Mouse (Mus musculus) E14TG2a.4 (cell line): ENCODE results near the gene Cacng5.
A peak's percentile ranks its signal among the peaks of the same experiment; 100 is the strongest.

Experiments
- H3K27me3 ChIP-seq: 2 replicates; pipeline ENCODE4 v1.6.1; 2014; ENCODE audit warnings: low read length, control low read depth; ENCODE audit not compliant: insufficient read depth
- H3K36me3 ChIP-seq: 2 replicates; pipeline ENCODE4 v1.6.1; 2014; ENCODE audit warnings: low read length, control low read depth; ENCODE audit not compliant: insufficient read depth
- H3K4me1 ChIP-seq: replicated peaks from 2 replicates; pipeline ENCODE4 v1.6.1; 2014; ENCODE audit warnings: low read depth, low read length, control low read depth
- H3K4me3 ChIP-seq: replicated peaks from 2 replicates; pipeline ENCODE4 v1.5.1; 2014; ENCODE audit warnings: mild to moderate bottlenecking, low read length
- H3K9me3 ChIP-seq: 2 replicates; pipeline ENCODE4 v1.6.1; 2014; ENCODE audit warnings: low read length, control low read depth
- CTCF ChIP-seq: conservative IDR thresholded peaks from 2 replicates; pipeline ENCODE4 v1.5.1; 2014; ENCODE audit warnings: low read length
- NANOG ChIP-seq: IDR thresholded peaks from 2 replicates; pipeline ENCODE4 v1.6.1; 2014; ENCODE audit warnings: borderline replicate concordance, low read length, mixed read lengths
- POU5F1 ChIP-seq: IDR thresholded peaks from 2 replicates; pipeline ENCODE4 v1.6.1; 2014; ENCODE audit warnings: low read length, borderline replicate concordance

Gene Cacng5

DNA sequence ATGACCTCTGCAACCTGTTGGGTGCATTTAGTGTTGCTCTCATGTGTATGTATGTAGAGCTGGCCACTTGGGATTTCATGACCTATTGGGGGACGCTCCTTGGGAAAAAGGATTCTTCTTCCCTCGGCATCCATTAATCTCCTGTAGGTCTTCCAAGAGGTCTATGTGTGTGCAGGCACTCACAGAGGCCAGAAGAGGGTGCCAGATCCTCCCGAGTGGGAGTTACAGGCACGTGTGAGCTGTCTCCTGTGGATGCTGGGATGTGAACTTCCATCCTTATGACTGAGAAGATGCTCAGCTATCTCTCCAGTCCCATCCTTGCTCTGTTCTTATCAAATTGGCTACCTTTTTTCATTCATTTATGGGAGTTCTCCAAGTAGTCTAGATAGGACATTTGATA lies 14.4 kb downstream of the Cacng5 start:
- no peaks in the 10 kb centered on the region for H3K4me1 ChIP-seq
- TF ChIP-seq NANOG (no peak), CTCF (peak; percentile 70)
- peaks cover 24% of the 10 kb centered on the region for H3K27me3 ChIP-seq
- no peaks in the 10 kb centered on the region for H3K9me3 ChIP-seq
- no peaks in the 10 kb centered on the region for H3K36me3 ChIP-seq
- no peak overlapping the region for H3K4me3 ChIP-seq

DNA sequence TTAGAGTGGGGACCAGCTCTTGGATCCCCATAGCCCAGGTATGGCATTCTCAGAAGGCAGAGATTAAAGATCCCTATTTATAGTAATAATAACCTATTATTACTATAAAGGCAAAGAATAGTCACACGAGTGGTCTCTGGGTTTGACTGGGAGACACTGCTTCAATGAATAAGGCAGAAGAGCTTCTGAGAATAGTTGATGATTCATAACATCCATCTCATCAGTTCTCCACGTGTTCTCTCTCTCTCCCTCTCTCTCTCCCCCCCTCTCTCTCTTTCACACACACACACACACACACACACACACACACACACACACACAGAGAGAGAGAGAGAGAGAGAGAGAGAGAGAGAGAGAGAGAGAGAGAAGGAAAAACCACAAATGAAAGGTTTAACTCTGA lies 16.2 kb downstream of the Cacng5 start:
- no peaks in the 10 kb centered on the region for H3K36me3 ChIP-seq
- TF ChIP-seq CTCF (no peak), POU5F1 (no peak), NANOG (no peak)
- H3K27me3 ChIP-seq, result peaks cover 30% of the 10 kb centered on the region
- no peak overlapping the region for H3K4me3 ChIP-seq
- H3K4me1 ChIP-seq, result no peaks in the 10 kb centered on the region
- no peaks in the 10 kb centered on the region for H3K9me3 ChIP-seq

DNA sequence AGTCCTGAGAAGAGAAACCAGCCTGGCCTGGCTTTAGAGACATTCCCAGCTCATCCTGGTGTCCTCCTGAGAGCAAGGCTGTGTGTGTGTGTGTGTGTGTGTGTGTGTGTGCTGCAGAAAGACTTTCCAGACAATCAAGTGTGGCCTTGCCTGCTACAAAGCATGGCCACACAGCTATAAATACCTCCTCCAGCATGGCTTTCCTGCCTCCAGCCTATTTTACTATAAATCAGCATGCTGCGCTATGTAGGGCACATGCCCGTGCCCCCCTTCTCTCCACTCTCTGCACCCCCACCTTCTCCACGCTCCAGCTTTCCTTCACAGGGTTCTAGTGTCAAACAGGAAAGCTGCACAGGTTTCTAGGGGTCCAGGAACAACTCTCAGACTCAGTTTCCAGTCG lies 19.2 kb downstream of the Cacng5 start:
- TF ChIP-seq POU5F1, result no peak

DNA sequence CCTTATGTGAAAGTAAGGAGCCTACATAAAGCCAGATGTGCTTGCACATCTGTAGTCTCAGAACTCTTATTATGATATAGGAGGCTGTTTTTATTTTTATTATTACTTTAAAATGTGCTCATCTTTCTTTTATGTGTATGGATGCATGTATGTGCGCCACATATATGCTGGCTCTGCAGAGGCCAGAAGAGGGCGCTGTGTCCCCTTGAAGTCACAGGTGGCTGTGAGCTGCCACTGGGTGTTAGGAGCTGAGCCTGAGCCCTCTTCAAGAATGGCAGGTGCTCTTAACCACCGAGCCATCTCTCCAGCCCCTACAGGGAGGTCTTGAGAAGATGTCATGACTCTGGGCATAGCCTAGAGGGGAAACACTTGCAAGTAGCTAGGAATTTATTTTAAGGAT lies 23.5 kb downstream of the Cacng5 start:
- TF ChIP-seq NANOG (no peak), CTCF (peak; percentile 64)
- Histone ChIP-seq H3K9me3 (no peaks in the 10 kb centered on the region), H3K4me3 (no peak overlapping the region), H3K36me3 (no peaks in the 10 kb centered on the region), H3K4me1 (peaks cover 11% of the 10 kb centered on the region; the same call in 1 of the 2 replicates), H3K27me3 (peaks cover 18% of the 10 kb centered on the region)

More for the DNA sequence above, 19.2 kb downstream of the Cacng5 start:
- no peak overlapping the region for H3K4me3 ChIP-seq
- H3K4me1 ChIP-seq, result no peaks in the 10 kb centered on the region
- H3K36me3 ChIP-seq, result no peaks in the 10 kb centered on the region
- H3K9me3 ChIP-seq, result no peaks in the 10 kb centered on the region
- H3K27me3 ChIP-seq, result peaks cover 30% of the 10 kb centered on the region

DNA sequence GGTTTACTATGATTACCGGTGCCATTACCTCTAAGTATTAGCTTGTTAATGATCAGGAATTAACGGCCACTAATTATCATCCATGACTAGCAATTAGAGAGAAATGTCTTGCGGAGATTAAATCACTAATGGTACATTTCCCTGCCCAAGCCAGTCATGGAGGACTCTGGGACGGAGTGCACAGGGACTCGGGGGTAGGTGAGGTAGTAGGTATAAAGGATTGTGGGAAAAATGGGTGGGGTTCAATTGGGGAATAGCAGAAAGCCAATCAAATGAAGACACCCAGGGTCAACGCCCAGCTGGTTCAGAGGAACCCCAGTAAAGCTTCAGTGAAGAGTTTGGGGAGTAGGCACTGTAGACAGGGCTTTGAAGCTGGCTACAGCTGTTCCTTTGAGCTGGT lies 27.5 kb downstream of the Cacng5 start:
- peaks cover 11% of the 10 kb centered on the region; the same call in 1 of the 2 replicates for H3K4me1 ChIP-seq
- no peak for TF ChIP-seq NANOG
- TF ChIP-seq POU5F1, result no peak
- no peak for TF ChIP-seq CTCF
- no peaks in the 10 kb centered on the region for H3K36me3 ChIP-seq
- H3K4me3 ChIP-seq, result peak overlapping the region; percentile 43
- peaks cover 8% of the 10 kb centered on the region; the same call in 1 of the 2 replicates for H3K27me3 ChIP-seq
- H3K9me3 ChIP-seq, result no peaks in the 10 kb centered on the region

DNA sequence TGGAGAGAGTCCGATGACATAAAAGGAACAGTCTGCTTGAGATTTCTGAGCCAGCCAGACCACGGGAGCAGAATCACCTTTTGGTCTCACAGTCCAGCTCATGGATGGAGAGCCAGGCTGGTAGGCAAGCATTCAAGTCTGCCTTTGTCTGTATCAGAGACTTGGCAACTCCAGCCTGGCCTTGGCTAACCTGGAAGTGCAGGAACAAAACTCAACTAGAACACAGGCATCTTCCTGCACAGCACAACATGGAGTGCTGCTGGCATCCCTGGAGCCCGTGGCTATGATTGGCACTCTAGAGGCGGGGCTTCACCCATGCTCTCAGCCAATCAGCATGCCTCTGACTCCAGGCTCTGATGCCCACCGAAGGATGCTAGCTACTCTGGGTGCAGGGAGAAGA lies 38.0 kb downstream of the Cacng5 start:
- TF ChIP-seq NANOG (no peak), POU5F1 (no peak), CTCF (no peak)
- Histone ChIP-seq H3K27me3 (no peaks in the 10 kb centered on the region), H3K4me1 (no peaks in the 10 kb centered on the region), H3K9me3 (no peaks in the 10 kb centered on the region), H3K4me3 (no peak overlapping the region), H3K36me3 (no peaks in the 10 kb centered on the region)

DNA sequence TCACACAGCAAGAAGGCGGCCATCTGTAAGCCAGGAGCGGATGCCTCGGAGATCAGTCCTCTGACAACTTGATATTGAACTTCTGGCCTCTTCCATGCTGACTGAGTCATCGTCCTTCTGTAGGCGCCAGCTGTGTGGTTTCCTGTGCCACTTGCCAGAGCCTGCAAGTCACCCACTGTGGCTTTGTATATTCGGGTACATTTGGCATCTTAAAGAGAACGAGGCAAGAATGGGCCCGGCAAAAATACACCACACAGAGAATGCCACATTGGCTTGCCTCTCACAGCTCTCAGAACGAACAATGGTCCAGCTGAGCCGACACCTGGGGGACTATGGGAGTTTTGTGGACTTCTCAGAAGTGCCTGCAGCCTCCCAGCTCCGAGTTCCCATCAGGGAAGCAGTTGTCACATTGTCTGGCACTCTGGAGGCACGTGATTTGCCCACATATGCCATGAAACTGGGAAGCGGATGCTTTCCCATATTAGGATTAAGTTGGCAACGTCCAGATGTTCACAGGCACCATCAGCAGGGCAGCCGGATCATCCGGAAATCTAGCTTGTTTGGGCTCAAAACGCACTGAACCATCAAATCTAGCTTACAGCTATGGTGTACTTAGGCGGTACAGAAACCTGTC lies 38.9 kb downstream of the Cacng5 start:
- Histone ChIP-seq H3K36me3 (no peaks in the 10 kb centered on the region), H3K27me3 (no peaks in the 10 kb centered on the region), H3K9me3 (no peaks in the 10 kb centered on the region), H3K4me3 (no peak overlapping the region), H3K4me1 (no peaks in the 10 kb centered on the region)
- TF ChIP-seq POU5F1, result no peak
- TF ChIP-seq NANOG, result no peak
- TF ChIP-seq CTCF, result no peak

DNA sequence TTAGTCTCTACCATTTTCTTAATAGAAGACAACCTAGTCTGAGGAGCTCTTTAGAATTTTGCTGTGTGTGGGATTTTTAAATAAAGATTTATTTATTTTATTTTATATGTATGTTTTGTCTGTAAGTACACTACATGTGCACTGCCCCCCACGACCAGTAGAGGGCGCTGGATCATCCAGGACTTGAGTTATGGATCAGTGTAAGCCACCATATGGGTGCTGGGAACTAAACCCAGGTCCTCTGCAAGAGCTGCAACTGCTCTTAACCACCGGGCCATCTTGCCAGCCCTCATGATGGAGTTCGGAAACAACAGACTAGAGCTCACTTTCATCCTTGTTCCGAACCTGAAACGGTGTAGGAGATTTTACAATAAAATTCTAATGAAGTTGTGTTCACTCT lies 42.1 kb downstream of the Cacng5 start:
- Histone ChIP-seq H3K36me3 (no peaks in the 10 kb centered on the region), H3K27me3 (no peaks in the 10 kb centered on the region), H3K9me3 (no peaks in the 10 kb centered on the region), H3K4me1 (peaks cover 2% of the 10 kb centered on the region; the same call in 1 of the 2 replicates), H3K4me3 (no peak overlapping the region)
- TF ChIP-seq CTCF, result peak; percentile 47
- no peak for TF ChIP-seq NANOG

DNA sequence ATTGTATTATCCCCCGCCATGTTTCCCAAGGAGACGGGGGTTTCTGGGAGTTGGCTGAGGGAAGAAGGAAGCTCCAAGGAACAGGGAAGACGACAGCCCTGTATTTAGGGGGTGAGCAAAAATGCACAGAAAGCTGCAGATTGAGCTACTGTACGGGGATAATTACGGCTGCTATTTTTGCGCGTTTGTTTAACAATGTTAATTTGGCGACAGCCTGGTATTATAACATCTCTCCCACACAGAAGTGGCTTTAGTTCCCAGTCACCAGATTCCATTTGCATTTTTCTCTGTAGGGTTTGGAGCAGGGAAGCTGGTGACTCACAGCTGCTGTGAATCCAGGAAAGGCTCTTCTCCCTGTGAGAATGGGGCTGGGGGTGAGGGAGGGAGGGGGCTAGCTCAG lies 47.3 kb downstream of the Cacng5 start:
- Histone ChIP-seq H3K9me3 (no peaks in the 10 kb centered on the region), H3K27me3 (no peaks in the 10 kb centered on the region), H3K4me3 (no peak overlapping the region), H3K4me1 (peaks cover 12% of the 10 kb centered on the region), H3K36me3 (no peaks in the 10 kb centered on the region)
- TF ChIP-seq POU5F1 (no peak), NANOG (no peak), CTCF (no peak)
